Mouse (Mus musculus) ES-E14 (cell line): ENCODE data around the gene Thrap3. TPM values are rescaled to one million over a fixed set of nuclear protein-coding genes. Genes with fewer than 3 reads are reported as not detected.

Source experiments
- DNase-seq: peaks from one replicate; pipeline ENCODE4 v3.0.0-alpha.2; 2013; ENCODE audit warnings: low read depth, low spot score
- H3K27ac ChIP-seq: 2 replicates; pipeline ENCODE4 v1.5.1; 2012; ENCODE audit warnings: low read depth, mild to moderate bottlenecking, low read length, moderate library complexity, mixed read lengths; ENCODE audit not compliant: poor library complexity, insufficient read depth, severe bottlenecking
- H3K36me3 ChIP-seq: 2 replicates; pipeline ENCODE4 v1.6.1; 2012; ENCODE audit warnings: mild to moderate bottlenecking, low read length, moderate library complexity, mixed read lengths; ENCODE audit not compliant: control insufficient read depth, poor library complexity, insufficient read depth, severe bottlenecking
- H3K4me1 ChIP-seq, 2 experiments: fragments of 150-350 bp in 1 of 2; sonication (generic) in 1 of 2; 2 replicates each; pipeline ENCODE4 v1.6.1; 2012; ENCODE audit warnings: low read length in 2 of 2, mild to moderate bottlenecking in 1 of 2, mixed read lengths in 1 of 2; ENCODE audit not compliant: control insufficient read depth in 2 of 2, insufficient read depth in 2 of 2, poor library complexity in 1 of 2
- H3K4me3 ChIP-seq, 2 experiments: fragments of 150-350 bp in 1 of 2; sonication (generic) in 1 of 2; 2 replicates each; pipeline ENCODE4 v1.5.1; 2012; ENCODE audit warnings: low read length in 2 of 2, low read depth in 1 of 2, mild to moderate bottlenecking in 1 of 2, mixed read lengths in 1 of 2; ENCODE audit not compliant: insufficient read depth in 1 of 2, poor library complexity in 1 of 2, severe bottlenecking in 1 of 2
- H3K9ac ChIP-seq: 2 replicates; pipeline ENCODE4 v1.6.1; 2012; ENCODE audit warnings: low read depth, mild to moderate bottlenecking, low read length, mixed read lengths; ENCODE audit not compliant: poor library complexity, insufficient read depth, severe bottlenecking
- H3K9me3 ChIP-seq: fragments of 150-350 bp; sonication (generic); 2 replicates; pipeline ENCODE4 v1.6.1; 2012; ENCODE audit warnings: low read depth, mild to moderate bottlenecking, low read length; ENCODE audit not compliant: control insufficient read depth, insufficient read depth
- CHD2 ChIP-seq: IDR thresholded peaks from 2 replicates; pipeline ENCODE4 v1.6.1; 2014; ENCODE audit warnings: mild to moderate bottlenecking, low read depth, low read length, inconsistent platforms
- HCFC1 ChIP-seq: IDR thresholded peaks from 2 replicates; pipeline ENCODE4 v1.6.1; 2012; ENCODE audit warnings: low read length, inconsistent platforms, borderline replicate concordance; ENCODE audit not compliant: insufficient read depth
- MAFK ChIP-seq: IDR thresholded peaks from 2 replicates; pipeline ENCODE4 v1.6.1; 2014; ENCODE audit warnings: mild to moderate bottlenecking, low read depth, low read length, inconsistent platforms; ENCODE audit not compliant: insufficient read depth
- ZC3H11A ChIP-seq: IDR thresholded peaks from 2 replicates; pipeline ENCODE4 v1.6.1; 2012; ENCODE audit warnings: low read depth, mild to moderate bottlenecking, inconsistent platforms, low read length, borderline replicate concordance
- ZNF384 ChIP-seq: IDR thresholded peaks from 2 replicates; pipeline ENCODE4 v1.6.1; 2012; ENCODE audit warnings: low read depth, low read length, inconsistent platforms
- in situ Hi-C, 2 experiments: fragments of 600-800 bp; cut with MboI; formaldehyde crosslinking; loops; one replicate each; pipeline ENCODE4 v1.15.1; 2025; ENCODE audit warnings: low sequenced_read_pairs in 2 of 2, inconsistent platforms in 1 of 2; ENCODE audit not compliant: unreplicated experiment in 2 of 2
- total RNA-seq: library from RNA; depleted of rRNA; stranded (reverse); fragments of 300-350 nt; gene quantifications from 2 replicates; pipeline ENCODE4 v1.2.3, GENCODE M21; 2012

Thrap3 gene
- total RNA-seq, 1 experiment = 211 TPM

DNA sequence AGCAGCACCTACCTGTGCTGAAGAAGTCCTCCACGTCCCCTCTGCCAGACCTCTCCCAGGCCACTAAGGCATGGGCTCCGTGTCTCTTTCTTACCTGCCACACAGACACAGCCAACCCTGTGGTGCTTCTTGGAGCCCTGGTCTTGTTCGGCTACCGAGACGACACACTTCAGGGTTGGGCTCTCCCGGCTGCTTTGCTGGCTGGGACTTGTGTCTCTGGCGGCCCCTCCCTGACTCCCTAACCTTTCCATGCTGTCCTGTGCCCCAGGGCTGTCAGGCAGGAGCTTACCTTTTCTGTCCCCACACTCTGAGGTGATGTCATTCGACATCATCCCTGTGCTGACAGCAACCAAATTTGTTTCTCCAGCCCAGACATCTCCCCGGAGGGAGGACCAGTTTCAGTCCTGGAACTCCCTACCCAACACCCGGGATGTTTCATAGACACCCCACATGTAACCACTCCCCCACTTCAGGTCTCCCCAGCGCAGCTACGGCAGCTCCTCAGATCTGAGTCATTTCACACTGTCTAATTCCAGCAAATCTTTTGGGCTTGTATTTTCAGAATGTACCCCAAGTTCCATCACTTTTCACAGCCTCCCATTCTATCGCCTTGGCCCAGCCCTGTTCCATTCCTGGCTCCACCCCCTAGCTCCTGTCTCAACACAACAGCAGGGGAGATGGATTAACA, 43.8 kb upstream of the Thrap3 start:
- in situ Hi-C loops = no loop called here
- H3K9ac ChIP-seq = no peak overlapping the region
- H3K4me3 ChIP-seq = no peak overlapping the region
- H3K9me3 ChIP-seq = no peaks in the 10 kb centered on the region
- H3K27ac ChIP-seq = no peak overlapping the region
- TF ChIP-seq ZC3H11A = no peak
- no peak for TF ChIP-seq ZNF384
- no peak for TF ChIP-seq MAFK
- TF ChIP-seq HCFC1 = no peak
- TF ChIP-seq CHD2 = no peak
- DNase-seq = no peak
- H3K36me3 ChIP-seq = peaks cover 13% of the 10 kb centered on the region; the same call in 1 of the 2 replicates
- peaks cover 0 to 33% of the 10 kb centered on the region in 2 experiments; a peak in 3 of 4 replicates for H3K4me1 ChIP-seq

DNA sequence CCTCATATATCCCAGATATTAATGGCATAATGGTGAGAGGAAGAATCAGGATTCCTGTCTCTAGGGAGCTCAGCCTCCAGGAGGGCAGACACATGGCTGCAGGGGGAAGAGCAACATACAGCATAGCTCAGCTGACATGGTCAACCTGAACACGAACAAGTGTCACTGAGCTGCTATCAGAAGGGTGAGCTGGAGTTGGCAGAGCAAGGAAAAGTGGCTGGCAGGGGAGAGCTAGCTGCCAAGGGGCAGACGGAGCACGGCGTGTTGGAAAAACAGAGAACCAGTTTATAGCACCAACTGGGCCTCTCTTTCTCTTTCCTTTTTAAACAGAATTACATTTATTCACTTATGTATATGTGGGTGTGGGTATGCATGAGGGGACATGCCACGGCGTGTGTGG, 40.0 kb upstream of the Thrap3 start:
- Histone ChIP-seq H3K4me1 (peaks cover 0 to 25% of the 10 kb centered on the region in 2 experiments; a peak in 3 of 4 replicates), H3K36me3 (peaks cover 27% of the 10 kb centered on the region; the same call in 1 of the 2 replicates), H3K9me3 (no peaks in the 10 kb centered on the region), H3K27ac (no peak overlapping the region), H3K4me3 (no peak overlapping the region), H3K9ac (no peak overlapping the region)
- in situ Hi-C loops = no loop called here
- no peak for TF ChIP-seq ZC3H11A
- no peak for TF ChIP-seq MAFK
- TF ChIP-seq CHD2 = no peak
- TF ChIP-seq HCFC1 = no peak
- TF ChIP-seq ZNF384 = no peak
- DNase-seq = no peak

DNA sequence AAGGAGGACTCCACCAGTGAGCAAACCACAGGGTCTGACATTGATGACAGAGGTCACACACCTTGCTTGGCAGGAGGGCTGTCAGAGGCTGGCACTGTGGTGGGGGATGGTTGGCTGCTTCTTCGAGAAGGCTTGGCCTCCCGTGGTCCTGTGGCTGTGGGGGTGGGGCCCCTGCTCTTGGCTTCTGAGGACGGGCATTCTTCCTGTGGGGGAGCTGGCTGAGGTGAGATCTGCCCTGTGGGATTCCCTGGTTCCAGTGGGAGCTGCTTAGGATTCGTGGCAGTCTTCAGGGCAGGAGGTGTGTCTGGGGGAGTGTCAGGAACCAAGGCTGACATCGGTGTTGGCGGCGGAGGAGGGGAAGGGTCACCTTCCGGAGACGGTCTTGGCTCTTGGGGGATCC, 39.4 kb upstream of the Thrap3 start:
- Histone ChIP-seq H3K9ac (no peak overlapping the region), H3K4me1 (peaks cover 0 to 23% of the 10 kb centered on the region in 2 experiments), H3K36me3 (peaks cover 27% of the 10 kb centered on the region; the same call in 1 of the 2 replicates), H3K27ac (no peak overlapping the region; the same call in 1 of the 2 replicates), H3K4me3 (no peak overlapping the region), H3K9me3 (no peaks in the 10 kb centered on the region)
- DNase-seq = no peak
- in situ Hi-C loops = no loop called here
- TF ChIP-seq ZNF384 = no peak
- no peak for TF ChIP-seq MAFK
- no peak for TF ChIP-seq CHD2

GRCm38 (mm10) chr4:126239862-126240475, 37.4 kb upstream of the Thrap3 start:
- H3K27ac ChIP-seq = no peak overlapping the region
- no peak overlapping the region for H3K4me3 ChIP-seq
- no peak for TF ChIP-seq HCFC1
- TF ChIP-seq CHD2 = no peak
- no peak for TF ChIP-seq ZNF384
- no peak for TF ChIP-seq ZC3H11A
- no peak for TF ChIP-seq MAFK
- no peak overlapping the region for H3K9ac ChIP-seq
- peaks cover 32% of the 10 kb centered on the region; the same call in 1 of the 2 replicates for H3K36me3 ChIP-seq
- in situ Hi-C loops = no loop called here
- H3K4me1 ChIP-seq = peaks cover 0 to 20% of the 10 kb centered on the region in 2 experiments; a peak in 2 of 4 replicates
- DNase-seq = no peak
- H3K9me3 ChIP-seq = no peaks in the 10 kb centered on the region
